Mouse (Mus musculus) monocyte, adult 2 months (primary cell): Measurements from ENCODE around the gene Gm16440.
"Not testable (repeated sequence)": the region's sequence is repeated elsewhere in the genome, so short reads cannot be mapped to it uniquely, and the experiment has no call there.

Source experiments
- DNase-seq, 2 experiments: peaks; one replicate each; pipeline ENCODE4 v3.0.0; 2022; ENCODE audit warnings: low spot score in 2 of 2, low read depth in 1 of 2

The Gm16440 gene

GRCm38 (mm10) chr14:6390219-6390618, at the start of gene Gm16440:
Gene Gm16440, minus strand, starts transcription at chr14:6390319.
- not testable (repeated sequence) for DNase-seq

GRCm38 (mm10) chr14:6426766-6427165, 36.6 kb upstream of the Gm16440 start:
- not testable (repeated sequence) for DNase-seq

- DNase-seq: not testable (repeated sequence)
These were observed 36.2 kb upstream of the Gm16440 start for GRCm38 (mm10) chr14:6426353-6426752.

- not testable (repeated sequence) for DNase-seq
These were observed 22.3 kb upstream of the Gm16440 start, which contains the start of gene Gm3591 for GRCm38 (mm10) chr14:6412382-6412781. Gene Gm3591, minus strand, starts transcription at chr14:6412482.

- not testable (repeated sequence) for DNase-seq
These were observed 46.5 kb downstream of the Gm16440 start, which contains the start of gene Gm3618 for GRCm38 (mm10) chr14:6343578-6343977. Gene Gm3618, minus strand, starts transcription at chr14:6343678.
